Mouse (Mus musculus): ENCODE results near the gene Faiml. TPM values are rescaled to one million over a fixed set of nuclear protein-coding genes. Genes with fewer than 3 reads are reported as not detected.

Faiml gene
- total RNA-seq, 2 experiments from 2014 or later = not detected

Other genes with a start within 250 kb of the Faiml start
- gene Gm1123, start 201.5 kb downstream of the Faiml start, total RNA-seq (2021) = not detected
- gene Pik3cb, start 96.6 kb downstream of the Faiml start, total RNA-seq (2021) = 1 to 10 TPM; 3.8 to 5.0 TPM
- gene Cep70, start 6.1 kb upstream of the Faiml start, total RNA-seq (2021) = 1 to 10 TPM; 3.0 to 3.1 TPM
- under 1 TPM in 1 of 2 experiments, not detected in 1; 0.16 TPM for gene Esyt3, start 121.3 kb upstream of the Faiml start, total RNA-seq (2021)
- 1 to 10 TPM; 4.1 to 6.8 TPM for gene Mras, start 200.1 kb upstream of the Faiml start, total RNA-seq (2021)
- gene Nme9, start 214.2 kb upstream of the Faiml start, total RNA-seq (2021) = not detected